Mouse (Mus musculus): ENCODE measurements around the gene Clspn.
"Not testable (repeated sequence)": the region's sequence is repeated elsewhere in the genome, so short reads cannot be mapped to it uniquely, and the experiment has no call there.

The Clspn gene

GRCm38 (mm10) chr4:126556809-126557711, at the start of gene Clspn:
Gene Clspn, plus strand, starts transcription at chr4:126556935.
- peak; percentile 71 to 78 for DNase-seq

DNA sequence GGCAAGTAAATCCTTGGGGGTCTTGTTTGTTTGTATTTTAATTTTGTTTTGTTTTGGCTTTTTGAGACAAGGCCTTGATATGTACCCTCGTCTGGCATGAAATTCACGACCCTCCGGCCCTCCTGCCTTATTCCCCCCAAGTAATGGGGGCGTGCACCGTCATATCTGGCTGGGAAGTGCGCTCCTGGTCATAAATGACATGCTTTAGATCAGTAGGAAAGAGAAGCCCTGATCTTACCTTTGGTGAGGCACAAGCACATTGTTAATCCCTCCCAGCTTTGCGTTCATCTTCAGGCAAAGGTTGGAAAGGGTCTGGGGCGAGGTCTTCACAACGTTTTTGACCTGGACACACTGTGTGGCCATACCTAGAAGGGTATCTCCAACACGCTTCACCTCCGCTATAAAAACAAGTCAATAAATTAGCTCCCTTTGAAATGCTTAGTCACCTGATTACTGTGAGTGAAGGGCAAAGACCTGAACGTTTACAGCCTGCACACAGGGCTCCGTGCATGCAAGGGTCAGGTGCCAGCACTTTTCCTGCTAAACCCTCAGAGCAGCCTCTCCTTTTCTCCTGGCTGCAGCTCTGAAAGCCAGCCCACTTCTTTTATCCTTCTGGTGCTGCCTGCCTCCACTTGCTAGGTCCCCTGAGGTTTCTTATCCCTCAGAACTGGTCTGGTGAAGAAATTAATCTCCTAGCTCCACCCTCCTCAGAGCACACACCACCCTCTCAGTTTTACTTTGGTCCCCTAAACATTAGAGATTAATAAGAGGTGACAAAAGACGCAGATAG, 48.4 kb upstream of the Clspn start:
- no peak for DNase-seq

DNA sequence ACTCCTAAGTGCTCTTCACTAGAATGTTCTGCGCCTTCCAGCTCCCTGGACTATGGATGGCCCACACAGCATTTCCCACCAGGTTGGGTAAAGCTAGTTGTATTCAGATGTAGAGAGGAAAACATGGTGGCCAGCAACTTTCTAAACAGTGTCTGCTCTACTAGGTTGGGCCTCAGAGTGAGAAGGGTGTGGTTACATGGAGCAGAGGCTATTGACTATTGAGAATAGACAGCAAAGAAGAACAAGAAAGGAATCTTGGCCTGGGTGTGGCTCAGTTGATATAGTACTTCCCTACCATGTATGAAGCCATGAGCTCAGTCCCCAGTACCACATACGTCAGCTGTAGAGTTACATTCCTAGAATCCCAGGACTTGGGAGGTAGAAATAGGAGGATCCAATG, 47.7 kb upstream of the Clspn start:
- no peak for DNase-seq

GRCm38 (mm10) chr4:126511013-126511412, 45.7 kb upstream of the Clspn start:
- DNase-seq = no peak

DNA sequence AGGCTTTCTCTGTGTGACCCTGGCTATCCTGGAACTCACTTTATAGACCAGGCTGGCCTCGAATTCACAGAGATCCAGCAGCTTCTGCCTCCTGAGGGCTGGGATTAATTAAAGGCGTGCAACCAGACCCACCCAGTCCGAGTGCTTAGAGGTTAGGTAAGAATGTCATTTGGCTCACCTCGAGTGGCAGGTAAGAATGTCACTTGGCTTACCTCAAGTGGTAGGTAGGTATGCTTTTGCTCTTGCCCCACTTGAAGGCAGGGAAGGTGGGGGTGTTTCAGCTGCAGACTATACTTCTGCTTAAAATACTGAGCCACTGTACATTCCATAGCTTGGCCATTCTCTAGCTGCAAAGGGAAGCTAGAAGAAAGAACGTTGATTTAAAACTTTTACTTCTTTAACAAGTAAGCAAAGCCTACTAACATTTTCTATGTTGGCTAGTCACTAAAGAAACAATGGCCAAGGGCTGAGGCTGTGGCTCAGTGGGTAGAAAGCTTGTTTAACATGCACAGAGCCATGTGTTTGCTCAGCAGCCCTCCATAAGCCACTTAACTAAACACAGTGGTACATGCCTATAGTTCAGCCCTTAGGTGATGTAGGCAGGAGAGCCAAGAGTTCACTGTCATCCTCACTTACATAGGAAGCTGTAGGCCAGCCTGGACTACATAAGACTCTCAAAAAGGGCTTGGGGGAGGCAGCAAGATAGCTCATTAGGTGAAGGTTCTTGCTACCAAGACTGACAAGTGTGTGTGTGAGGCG, 44.2 kb upstream of the Clspn start:
- no peak for DNase-seq

GRCm38 (mm10) chr4:126526164-126526563, 30.6 kb upstream of the Clspn start:
- DNase-seq = no peak

- no peak for DNase-seq
Measured at GRCm38 (mm10) chr4:126526828-126527227, 29.9 kb upstream of the Clspn start.

GRCm38 (mm10) chr4:126532292-126532691, 24.4 kb upstream of the Clspn start:
- DNase-seq = no peak

DNA sequence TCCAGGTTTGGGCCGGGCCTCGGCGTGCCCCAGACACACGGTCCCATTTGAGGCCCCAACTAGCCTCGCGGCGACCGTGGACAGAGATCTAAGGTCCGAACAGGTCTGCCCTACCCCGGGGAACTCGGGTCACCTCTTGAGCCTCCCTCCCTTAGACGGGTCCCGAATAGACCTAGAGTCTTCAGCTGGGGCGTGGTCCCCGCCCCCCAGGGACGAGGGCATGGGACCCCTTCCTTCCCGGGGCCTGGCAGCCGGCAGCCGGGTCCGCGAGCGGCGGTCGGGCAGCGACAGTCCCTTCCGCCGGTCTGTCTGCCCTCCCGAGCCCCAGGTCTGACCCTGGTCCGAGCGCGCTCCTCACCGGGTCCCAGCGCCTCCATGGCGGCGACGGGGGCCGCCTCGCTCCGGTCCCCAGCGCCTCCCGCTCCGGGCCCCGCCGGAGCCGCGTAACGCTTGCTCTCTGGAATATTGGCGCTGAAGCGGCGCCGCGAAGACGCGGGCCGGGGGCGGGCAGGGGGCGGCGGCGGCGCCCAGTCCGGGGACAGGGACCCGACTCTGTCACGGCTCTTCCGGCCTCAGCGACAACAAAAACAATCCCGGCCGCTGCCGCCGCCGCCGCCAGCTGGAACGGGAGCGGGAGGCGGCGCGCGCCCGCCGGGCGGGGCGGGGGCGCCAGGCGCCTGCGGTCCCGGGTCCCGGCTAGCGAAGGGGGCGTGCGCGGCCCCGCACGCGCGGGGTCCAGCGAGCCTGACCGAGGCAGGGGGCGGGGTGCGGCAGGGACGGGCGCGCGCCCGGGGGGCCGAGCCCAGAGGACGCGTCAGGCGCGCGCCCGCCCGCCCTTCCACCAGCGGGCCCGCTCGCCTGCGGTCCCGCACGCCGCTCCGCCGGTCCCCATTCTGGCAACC, 23.7 kb upstream of the Clspn start, which contains the start of gene Ago4:
Gene Ago4, minus strand, starts transcription at position 646 of the 902 bp plus-strand sequence.
- DNase-seq = peak; percentile 33 to 76

DNA sequence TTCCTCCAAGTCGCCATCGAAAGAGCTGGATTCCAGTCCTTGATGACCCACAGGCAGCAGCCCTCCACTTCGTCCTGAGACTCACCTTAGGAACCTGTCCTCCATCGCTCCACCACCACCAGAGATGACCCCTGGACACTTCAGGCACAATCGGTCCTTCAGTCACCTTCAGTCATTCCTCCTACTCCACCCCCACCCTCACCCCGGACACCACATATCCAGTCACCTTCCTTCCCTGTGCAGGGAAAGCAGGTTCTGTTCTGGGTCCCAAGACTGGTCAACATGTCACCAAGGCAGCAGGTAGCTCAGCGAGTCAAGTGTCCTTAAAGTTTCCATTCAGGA, 23.0 kb upstream of the Clspn start:
- DNase-seq = peak in 1 of 2 experiments; percentile 53

DNA sequence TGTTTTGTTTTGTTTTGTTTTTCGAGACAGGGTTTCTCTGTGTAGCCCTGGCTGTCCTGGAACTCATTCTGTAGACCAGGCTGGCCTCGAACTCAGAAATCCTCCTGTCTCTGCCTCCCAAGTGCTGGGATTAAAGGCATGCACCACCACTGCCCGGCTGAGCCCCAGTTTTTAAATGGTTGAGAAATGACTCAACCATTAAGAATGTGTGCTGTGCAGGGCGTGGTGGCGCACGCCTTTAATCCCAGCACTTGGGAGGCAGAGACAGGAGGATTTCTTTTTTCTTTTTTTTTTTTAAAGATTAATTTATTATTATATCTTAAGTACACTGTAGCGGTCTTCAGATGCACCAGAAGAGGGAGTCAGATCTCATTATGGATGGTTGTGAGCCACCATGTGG, 21.1 kb upstream of the Clspn start:
- not testable (repeated sequence) for DNase-seq

- DNase-seq = no peak
Measured at GRCm38 (mm10) chr4:126536865-126537264, 19.9 kb upstream of the Clspn start.

- DNase-seq = no peak
Measured at GRCm38 (mm10) chr4:126540487-126541071, 16.2 kb upstream of the Clspn start.

DNA sequence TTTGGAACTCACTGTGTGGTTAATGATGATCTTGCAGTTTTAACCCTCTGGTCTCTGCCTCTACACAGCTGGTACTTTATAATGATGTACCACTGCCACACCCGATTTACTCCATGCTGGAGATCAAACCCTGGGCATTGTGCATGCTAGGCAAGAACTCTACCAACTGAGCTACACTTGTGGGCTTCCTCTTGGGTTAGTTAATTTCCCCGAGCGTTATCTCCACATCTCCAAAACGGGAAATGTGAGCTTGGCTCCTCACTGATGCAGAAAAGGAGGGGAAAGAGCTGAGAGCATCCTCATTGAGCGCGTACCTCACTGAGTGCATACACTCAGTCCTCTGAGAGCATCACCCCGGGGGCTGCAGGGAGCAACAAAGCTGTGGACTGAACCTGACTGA, 13.9 kb upstream of the Clspn start:
- DNase-seq = no peak

GRCm38 (mm10) chr4:126545016-126545415, 11.7 kb upstream of the Clspn start:
- DNase-seq = no peak

- no peak for DNase-seq
Measured at GRCm38 (mm10) chr4:126545703-126546102, 11.0 kb upstream of the Clspn start.

DNA sequence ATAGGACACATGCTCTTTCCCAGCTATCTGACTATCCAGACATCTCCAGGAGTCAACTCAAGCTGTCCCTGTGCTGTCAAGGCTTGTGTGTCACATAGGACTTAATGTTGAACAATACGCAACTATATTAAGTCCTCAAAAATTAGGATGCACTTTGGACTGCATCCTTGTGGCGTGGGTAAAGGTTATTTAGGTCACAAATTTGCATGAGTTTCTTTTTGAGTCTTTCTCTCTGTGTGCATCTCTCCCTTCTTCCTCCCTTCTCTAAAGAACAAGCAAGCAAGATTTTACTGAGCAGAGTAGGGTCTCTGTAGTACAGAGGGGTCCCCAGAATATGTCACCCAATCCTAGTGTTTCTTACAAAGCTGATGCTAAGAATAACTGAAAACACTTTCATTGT, 10.6 kb upstream of the Clspn start:
- no peak for DNase-seq

DNA sequence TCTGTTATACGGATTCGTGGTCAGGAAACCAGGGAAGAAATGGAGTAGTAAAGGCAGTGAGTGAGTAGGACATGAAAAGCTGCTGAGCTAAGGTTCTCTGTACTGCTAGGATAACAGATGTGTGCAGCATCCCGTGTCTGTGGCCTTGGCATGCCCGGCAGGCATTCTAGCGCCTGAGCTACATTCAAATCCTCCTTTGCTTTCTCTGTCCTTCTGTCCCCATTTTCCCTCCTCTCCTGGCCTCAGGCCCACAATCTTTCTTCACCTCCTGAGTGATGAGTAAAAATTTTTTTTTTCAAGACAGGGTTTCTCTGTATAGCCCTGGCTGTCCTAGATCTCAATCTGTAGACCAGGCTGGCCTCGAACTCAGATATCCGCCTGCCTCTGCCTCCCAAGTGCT, 4.6 kb upstream of the Clspn start:
- no peak for DNase-seq

GRCm38 (mm10) chr4:126553105-126553504, 3.6 kb upstream of the Clspn start:
- DNase-seq = no peak

DNA sequence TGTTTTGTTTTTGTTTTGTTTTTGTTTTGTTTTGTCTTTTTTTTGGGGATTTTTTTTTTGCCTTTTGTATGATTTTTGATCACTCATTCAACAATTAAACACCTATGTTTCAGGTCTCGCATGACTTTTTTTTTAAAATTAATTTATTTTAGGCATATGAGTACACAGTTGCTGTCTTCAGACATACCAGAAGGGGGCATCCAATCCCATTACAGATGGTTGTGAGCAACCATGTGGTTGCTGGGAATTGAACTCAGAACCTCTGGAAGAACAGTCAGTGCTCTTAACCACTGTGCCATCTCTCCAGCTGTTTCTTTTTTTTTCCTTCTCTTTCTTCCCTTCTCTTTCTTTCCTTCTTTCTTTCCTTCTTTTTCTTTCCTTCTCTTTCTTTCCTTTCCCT, 3.0 kb upstream of the Clspn start:
- DNase-seq = no peak

DNA sequence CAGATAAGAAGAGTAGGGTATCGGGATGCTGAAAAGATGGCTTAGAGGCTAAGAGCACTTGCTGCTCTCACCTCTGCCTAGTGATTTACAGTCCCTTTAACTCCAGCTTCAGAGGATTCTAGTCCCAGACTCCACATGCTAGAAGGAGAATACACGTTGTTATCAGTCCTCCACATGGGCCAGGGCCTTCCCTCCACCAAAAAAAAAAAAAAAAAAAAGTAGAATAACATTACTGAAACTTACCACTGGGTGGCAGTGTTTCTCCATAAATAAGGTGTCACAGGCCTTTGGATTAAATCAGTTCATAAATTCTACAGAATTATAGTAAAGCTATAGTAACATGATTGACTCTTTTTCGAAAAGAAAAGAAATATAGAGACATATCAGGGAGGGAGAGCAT, 2.3 kb upstream of the Clspn start:
- DNase-seq = peak in 1 of 2 experiments; percentile 10

DNA sequence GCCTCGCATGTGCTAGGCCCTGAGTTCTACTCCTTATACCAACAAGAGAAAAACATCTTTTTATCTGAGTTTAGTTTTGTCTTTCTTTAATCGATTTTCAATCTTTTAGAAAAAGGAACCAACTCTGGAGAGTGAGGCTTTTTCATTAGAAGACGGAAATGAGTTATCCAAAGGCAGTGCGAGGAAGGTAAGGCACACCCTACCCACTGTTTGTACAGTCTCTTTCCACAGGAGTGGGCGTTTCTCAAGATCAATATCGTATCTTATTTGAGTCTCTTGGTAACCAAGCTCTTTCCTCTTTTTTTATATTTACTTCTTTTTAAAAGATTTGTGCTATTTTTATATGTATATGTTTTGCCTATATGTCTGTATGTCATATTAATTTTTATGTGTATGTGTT, 7.1 kb downstream of the Clspn start:
- DNase-seq = no peak

All from cerebellum, postnatal 36 days (tissue).